Mouse (Mus musculus): Measurements from ENCODE around the gene Copz2. TPM values are rescaled to one million over a fixed set of nuclear protein-coding genes. Genes with fewer than 3 reads are reported as not detected.

Gene Copz2
- polyA plus RNA-seq, 1 experiment from 2014 or later: 56.8 TPM

GRCm38 (mm10) chr11:96876300-96877040, 26.8 kb downstream of the Copz2 start:
- DNase-seq (ENCODE audit: low spot score): peak; percentile 58
- WGBS: 5% methylated on average over 13 of the region's 13 CpGs
- no peak for ATAC-seq (ENCODE audit: insufficient number of reproducible peaks, low FRiP score, low TSS enrichment, low read depth)
- peak overlapping the region; percentile 65 for H3K4me2 ChIP-seq (ENCODE audit: low read depth, severe bottlenecking)
- H3K4me1 ChIP-seq (ENCODE audit: control insufficient read depth, insufficient read depth, low read length): peaks cover 29% of the 10 kb centered on the region
- H3K4me3 ChIP-seq (ENCODE audit: low read depth, low read length): peak overlapping the region; percentile 16
- no peaks in the 10 kb centered on the region for H3K27me3 ChIP-seq (ENCODE audit: control insufficient read depth, insufficient read depth, low read length)
- H3K9me3 ChIP-seq (ENCODE audit: control insufficient read depth, low read length): no peaks in the 10 kb centered on the region
- no peak overlapping the region for H3K9ac ChIP-seq (ENCODE audit: low read length)
- no peak overlapping the region; the same call in 1 of the 2 replicates for H3K27ac ChIP-seq (replicated peaks; ENCODE audit: low read depth, low read length)
- H3K36me3 ChIP-seq (ENCODE audit: control insufficient read depth, insufficient read depth, low read length): no peaks in the 10 kb centered on the region

GRCm38 (mm10) chr11:96877071-96877470, 27.4 kb downstream of the Copz2 start:
- 38% methylated on average over 4 of the region's 4 CpGs for WGBS
- H3K9ac ChIP-seq (ENCODE audit: low read length): no peak overlapping the region
- no peak for DNase-seq (ENCODE audit: low spot score)
- ATAC-seq (ENCODE audit: insufficient number of reproducible peaks, low FRiP score, low TSS enrichment, low read depth): no peak
- H3K4me3 ChIP-seq (ENCODE audit: low read depth, low read length): no peak overlapping the region
- no peaks in the 10 kb centered on the region for H3K36me3 ChIP-seq (ENCODE audit: control insufficient read depth, insufficient read depth, low read length)
- H3K9me3 ChIP-seq (ENCODE audit: control insufficient read depth, low read length): no peaks in the 10 kb centered on the region
- no peak overlapping the region for H3K4me2 ChIP-seq (ENCODE audit: low read depth, severe bottlenecking)
- H3K4me1 ChIP-seq (ENCODE audit: control insufficient read depth, insufficient read depth, low read length): peaks cover 29% of the 10 kb centered on the region
- no peak overlapping the region for H3K27ac ChIP-seq (replicated peaks; ENCODE audit: low read depth, low read length)
- H3K27me3 ChIP-seq (ENCODE audit: control insufficient read depth, insufficient read depth, low read length): no peaks in the 10 kb centered on the region

GRCm38 (mm10) chr11:96878715-96879114, 29.0 kb downstream of the Copz2 start:
- no peak for DNase-seq (ENCODE audit: low spot score)
- no peak for ATAC-seq (ENCODE audit: insufficient number of reproducible peaks, low FRiP score, low TSS enrichment, low read depth)

GRCm38 (mm10) chr11:96879359-96879758, 29.7 kb downstream of the Copz2 start:
- peaks cover 13% of the 10 kb centered on the region for H3K4me1 ChIP-seq (ENCODE audit: control insufficient read depth, insufficient read depth, low read length)
- H3K27ac ChIP-seq (replicated peaks; ENCODE audit: low read depth, low read length): no peak overlapping the region
- no peak overlapping the region for H3K4me2 ChIP-seq (ENCODE audit: low read depth, severe bottlenecking)
- no peak for ATAC-seq (ENCODE audit: insufficient number of reproducible peaks, low FRiP score, low TSS enrichment, low read depth)
- H3K9ac ChIP-seq (ENCODE audit: low read length): no peak overlapping the region
- no peak for DNase-seq (ENCODE audit: low spot score)
- H3K9me3 ChIP-seq (ENCODE audit: control insufficient read depth, low read length): no peaks in the 10 kb centered on the region
- H3K36me3 ChIP-seq (ENCODE audit: control insufficient read depth, insufficient read depth, low read length): no peaks in the 10 kb centered on the region
- 53% methylated on average over 7 of the region's 7 CpGs for WGBS
- H3K4me3 ChIP-seq (ENCODE audit: low read depth, low read length): no peak overlapping the region
- no peaks in the 10 kb centered on the region for H3K27me3 ChIP-seq (ENCODE audit: control insufficient read depth, insufficient read depth, low read length)

More at GRCm38 (mm10) chr11:96878715-96879114, 29.0 kb downstream of the Copz2 start:
- no peaks in the 10 kb centered on the region for H3K9me3 ChIP-seq (ENCODE audit: control insufficient read depth, low read length)
- H3K4me2 ChIP-seq (ENCODE audit: low read depth, severe bottlenecking): no peak overlapping the region
- H3K36me3 ChIP-seq (ENCODE audit: control insufficient read depth, insufficient read depth, low read length): no peaks in the 10 kb centered on the region
- H3K27ac ChIP-seq (replicated peaks; ENCODE audit: low read depth, low read length): no peak overlapping the region
- no peak overlapping the region for H3K4me3 ChIP-seq (ENCODE audit: low read depth, low read length)
- H3K27me3 ChIP-seq (ENCODE audit: control insufficient read depth, insufficient read depth, low read length): no peaks in the 10 kb centered on the region
- WGBS: 80% methylated on average over 3 of the region's 3 CpGs
- H3K9ac ChIP-seq (ENCODE audit: low read length): no peak overlapping the region
- peaks cover 17% of the 10 kb centered on the region for H3K4me1 ChIP-seq (ENCODE audit: control insufficient read depth, insufficient read depth, low read length)

GRCm38 (mm10) chr11:96880296-96880695, 30.6 kb downstream of the Copz2 start:
- Histone ChIP-seq H3K27me3 (ENCODE audit: control insufficient read depth, insufficient read depth, low read length) (no peaks in the 10 kb centered on the region), H3K9me3 (ENCODE audit: control insufficient read depth, low read length) (no peaks in the 10 kb centered on the region), H3K9ac (ENCODE audit: low read length) (no peak overlapping the region), H3K4me2 (ENCODE audit: low read depth, severe bottlenecking) (no peak overlapping the region), H3K36me3 (ENCODE audit: control insufficient read depth, insufficient read depth, low read length) (no peaks in the 10 kb centered on the region), H3K4me1 (ENCODE audit: control insufficient read depth, insufficient read depth, low read length) (peaks cover 12% of the 10 kb centered on the region), H3K27ac (replicated peaks; ENCODE audit: low read depth, low read length) (no peak overlapping the region), H3K4me3 (ENCODE audit: low read depth, low read length) (no peak overlapping the region)
- ATAC-seq (ENCODE audit: insufficient number of reproducible peaks, low FRiP score, low TSS enrichment, low read depth) (no peak), DNase-seq (ENCODE audit: low spot score) (no peak)
- WGBS: 91% methylated on average over 9 of the region's 9 CpGs

- DNase-seq (ENCODE audit: low spot score) (no peak), ATAC-seq (ENCODE audit: insufficient number of reproducible peaks, low FRiP score, low TSS enrichment, low read depth) (no peak)
- Histone ChIP-seq H3K4me3 (ENCODE audit: low read depth, low read length) (no peak overlapping the region), H3K36me3 (ENCODE audit: control insufficient read depth, insufficient read depth, low read length) (no peaks in the 10 kb centered on the region), H3K27me3 (ENCODE audit: control insufficient read depth, insufficient read depth, low read length) (no peaks in the 10 kb centered on the region), H3K4me2 (ENCODE audit: low read depth, severe bottlenecking) (no peak overlapping the region), H3K9ac (ENCODE audit: low read length) (no peak overlapping the region; the same call in 1 of the 2 replicates), H3K9me3 (ENCODE audit: control insufficient read depth, low read length) (no peaks in the 10 kb centered on the region), H3K4me1 (ENCODE audit: control insufficient read depth, insufficient read depth, low read length) (peaks cover 12% of the 10 kb centered on the region), H3K27ac (replicated peaks; ENCODE audit: low read depth, low read length) (no peak overlapping the region)
- WGBS: 6% methylated on average over 5 of the region's 5 CpGs
Measured at GRCm38 (mm10) chr11:96885901-96886340, 36.3 kb downstream of the Copz2 start.

- peaks cover 12% of the 10 kb centered on the region for H3K4me1 ChIP-seq (ENCODE audit: control insufficient read depth, insufficient read depth, low read length)
- 89% methylated on average over 8 of the region's 8 CpGs for WGBS
- DNase-seq (ENCODE audit: low spot score): no peak
Measured at GRCm38 (mm10) chr11:96886942-96887546, 37.4 kb downstream of the Copz2 start.

GRCm38 (mm10) chr11:96891784-96892527, 42.3 kb downstream of the Copz2 start:
- H3K4me2 ChIP-seq (ENCODE audit: low read depth, severe bottlenecking): no peak overlapping the region
- WGBS: 15% methylated on average over 14 of the region's 14 CpGs
- ATAC-seq (ENCODE audit: insufficient number of reproducible peaks, low FRiP score, low TSS enrichment, low read depth) (no peak), DNase-seq (ENCODE audit: low spot score) (no peak)
- H3K27ac ChIP-seq (replicated peaks; ENCODE audit: low read depth, low read length): no peak overlapping the region
- no peaks in the 10 kb centered on the region for H3K36me3 ChIP-seq (ENCODE audit: control insufficient read depth, insufficient read depth, low read length)
- no peak overlapping the region for H3K9ac ChIP-seq (ENCODE audit: low read length)
- no peaks in the 10 kb centered on the region for H3K9me3 ChIP-seq (ENCODE audit: control insufficient read depth, low read length)
- no peak overlapping the region for H3K4me3 ChIP-seq (ENCODE audit: low read depth, low read length)
- no peaks in the 10 kb centered on the region for H3K4me1 ChIP-seq (ENCODE audit: control insufficient read depth, insufficient read depth, low read length)
- H3K27me3 ChIP-seq (ENCODE audit: control insufficient read depth, insufficient read depth, low read length): no peaks in the 10 kb centered on the region

More at GRCm38 (mm10) chr11:96886942-96887546, 37.4 kb downstream of the Copz2 start:
- no peak for ATAC-seq (ENCODE audit: insufficient number of reproducible peaks, low FRiP score, low TSS enrichment, low read depth)
- Histone ChIP-seq H3K9ac (ENCODE audit: low read length) (no peak overlapping the region), H3K27me3 (ENCODE audit: control insufficient read depth, insufficient read depth, low read length) (no peaks in the 10 kb centered on the region), H3K4me2 (ENCODE audit: low read depth, severe bottlenecking) (no peak overlapping the region), H3K4me3 (ENCODE audit: low read depth, low read length) (no peak overlapping the region), H3K27ac (replicated peaks; ENCODE audit: low read depth, low read length) (no peak overlapping the region), H3K36me3 (ENCODE audit: control insufficient read depth, insufficient read depth, low read length) (no peaks in the 10 kb centered on the region), H3K9me3 (ENCODE audit: control insufficient read depth, low read length) (no peaks in the 10 kb centered on the region)
